24 mouse cellular contexts compared by ENCODE assay signal in genomic region chr10:96652372-96652771, GRCm38 (mm10). TPM values are rescaled to one million over a fixed set of nuclear protein-coding genes. Genes with fewer than 3 reads are reported as not detected.
DNase-seq lines count a peak whose midpoint lies in the region; ATAC-seq and TF ChIP-seq lines count a peak whose summit lies in the region.
"Had no signal": no experiment of that assay in that cellular context is flagged by ENCODE, and none has a peak within 500 bp of the region (broad histone marks: within the 10 kb centered on the region; RNA-seq: fewer than 3 reads in every experiment).

No protein-coding gene starts in this region.

- no peak overlapping the region for H3K4me3 ChIP-seq in hindbrain, embryonic 14.5 days (replicated peaks; ENCODE audit: low read length)
- no peak overlapping the region for H3K4me3 ChIP-seq in hindbrain, postnatal 0 days (ENCODE audit: low read length)
- no peak overlapping the region for H3K4me3 ChIP-seq in midbrain, embryonic 12.5 days
- no peak overlapping the region for H3K4me3 ChIP-seq in midbrain, embryonic 11.5 days (ENCODE audit: low read depth, low read length)
- no peak overlapping the region for H3K4me3 ChIP-seq in midbrain, embryonic 15.5 days
- H3K4me3 ChIP-seq in midbrain, postnatal 0 days (ENCODE audit: low read depth, low read length): no peak overlapping the region
- H3K4me3 ChIP-seq: erythroblast, embryonic 14.5 days; hindbrain, embryonic 15.5 days; liver, embryonic 13.5 days had no signal

- H3K9ac ChIP-seq in hindbrain, embryonic 14.5 days: no peak overlapping the region
- H3K9ac ChIP-seq in hindbrain, postnatal 0 days (replicated peaks; ENCODE audit: low read length): no peak overlapping the region
- no peak overlapping the region for H3K9ac ChIP-seq in midbrain, embryonic 12.5 days (replicated peaks)
- no peak overlapping the region for H3K9ac ChIP-seq in midbrain, embryonic 11.5 days (ENCODE audit: low read length)
- H3K9ac ChIP-seq in midbrain, embryonic 15.5 days: no peak overlapping the region
- H3K9ac ChIP-seq in midbrain, postnatal 0 days (replicated peaks; ENCODE audit: low read length, poor library complexity, severe bottlenecking): no peak overlapping the region
- H3K9ac ChIP-seq: hindbrain, embryonic 15.5 days; liver, embryonic 13.5 days had no signal

- TF ChIP-seq CTCF in hindbrain, postnatal 0 days (IDR thresholded peaks at IDR 0.05; ENCODE audit: low read depth): no peak
- TF ChIP-seq CTCF in midbrain, postnatal 0 days (IDR thresholded peaks at IDR 0.05): no peak

- H3K27me3 ChIP-seq in hindbrain, embryonic 14.5 days (ENCODE audit: control insufficient read depth, insufficient read depth, low read length): no peaks in the 10 kb centered on the region
- H3K27me3 ChIP-seq in hindbrain, postnatal 0 days (ENCODE audit: insufficient read depth, low read length): no peaks in the 10 kb centered on the region
- no peaks in the 10 kb centered on the region for H3K27me3 ChIP-seq in midbrain, embryonic 12.5 days
- no peaks in the 10 kb centered on the region for H3K27me3 ChIP-seq in midbrain, embryonic 11.5 days (ENCODE audit: control insufficient read depth, insufficient read depth, low read length)
- H3K27me3 ChIP-seq in midbrain, embryonic 15.5 days (replicated peaks): no peaks in the 10 kb centered on the region
- H3K27me3 ChIP-seq in midbrain, postnatal 0 days (ENCODE audit: insufficient read depth, low read length): no peaks in the 10 kb centered on the region
- H3K27me3 ChIP-seq: hindbrain, embryonic 15.5 days; liver, embryonic 13.5 days had no signal

- WGBS in hindbrain, embryonic 14.5 days: 70% methylated on average over 2 of the region's 2 CpGs
- 60% methylated on average over 2 of the region's 2 CpGs for WGBS in hindbrain, postnatal 0 days
- 76% methylated on average over 2 of the region's 2 CpGs for WGBS in midbrain, embryonic 12.5 days
- WGBS in midbrain, embryonic 11.5 days: 79% methylated on average over 2 of the region's 2 CpGs
- 69% methylated on average over 2 of the region's 2 CpGs for WGBS in midbrain, embryonic 15.5 days
- 60% methylated on average over 2 of the region's 2 CpGs for WGBS in midbrain, postnatal 0 days

- H3K4me2 ChIP-seq in hindbrain, embryonic 14.5 days (replicated peaks): no peak overlapping the region
- no peak overlapping the region for H3K4me2 ChIP-seq in hindbrain, postnatal 0 days (ENCODE audit: low read depth, low read length)
- H3K4me2 ChIP-seq in midbrain, embryonic 12.5 days (replicated peaks): no peak overlapping the region
- no peak overlapping the region for H3K4me2 ChIP-seq in midbrain, embryonic 11.5 days
- no peak overlapping the region for H3K4me2 ChIP-seq in midbrain, embryonic 15.5 days
- H3K4me2 ChIP-seq in midbrain, postnatal 0 days (ENCODE audit: low read depth, low read length, poor library complexity, severe bottlenecking): no peak overlapping the region
- H3K4me2 ChIP-seq: heart, embryonic 11.5 days; hindbrain, embryonic 15.5 days; liver, embryonic 13.5 days had no signal

- peak; percentile 35; the same call in 1 of the 2 replicates for ATAC-seq in hindbrain, embryonic 14.5 days (ENCODE audit: low FRiP score)
- no peak for ATAC-seq in hindbrain, postnatal 0 days
- peak; percentile 44; the same call in 1 of the 2 replicates for ATAC-seq in midbrain, embryonic 12.5 days (ENCODE audit: low FRiP score, low read depth)
- ATAC-seq in midbrain, embryonic 11.5 days (ENCODE audit: low FRiP score): no peak
- ATAC-seq in midbrain, embryonic 15.5 days (replicated peaks): peak; percentile 66; the same call in 1 of the 2 replicates
- ATAC-seq in midbrain, postnatal 0 days (ENCODE audit: low FRiP score): 0 out of 2 replicates have a peak, but pooled peaks have one; percentile 49

- DNase-seq in hindbrain, embryonic 14.5 days (ENCODE audit: low spot score): no peak
- DNase-seq in hindbrain, postnatal 0 days (ENCODE audit: low spot score): no peak
- DNase-seq in midbrain, embryonic 11.5 days (ENCODE audit: low spot score, missing footprints): no peak
- no peak for DNase-seq in midbrain, postnatal 0 days (ENCODE audit: low spot score)
- DNase-seq: adrenal gland, postnatal 25 days; B cell, adult 2 months; cerebellum, adult 11-12 months; cerebellum, postnatal 10 days; gastrocnemius, postnatal 36 days; heart, adult 18-20 months; heart, postnatal 36 days; kidney, postnatal 4 days; layer of hippocampus, postnatal 36 days; left cerebral cortex, postnatal 4 days; liver, embryonic 13.5 days; lung, adult 2 months; lung, postnatal 10 days had no signal

- H3K36me3 ChIP-seq in hindbrain, embryonic 14.5 days (replicated peaks; ENCODE audit: control insufficient read depth, insufficient read depth): no peaks in the 10 kb centered on the region
- no peaks in the 10 kb centered on the region for H3K36me3 ChIP-seq in hindbrain, postnatal 0 days (ENCODE audit: insufficient read depth, low read length)
- H3K36me3 ChIP-seq in midbrain, embryonic 12.5 days: no peaks in the 10 kb centered on the region
- no peaks in the 10 kb centered on the region for H3K36me3 ChIP-seq in midbrain, embryonic 11.5 days (ENCODE audit: control insufficient read depth, insufficient read depth, low read length)
- no peaks in the 10 kb centered on the region for H3K36me3 ChIP-seq in midbrain, embryonic 15.5 days (replicated peaks)
- H3K36me3 ChIP-seq in midbrain, postnatal 0 days (ENCODE audit: insufficient read depth, low read length): no peaks in the 10 kb centered on the region
- H3K36me3 ChIP-seq: hindbrain, embryonic 15.5 days; liver, embryonic 13.5 days had no signal

- H3K27ac ChIP-seq in hindbrain, embryonic 14.5 days: no peak overlapping the region
- H3K27ac ChIP-seq in hindbrain, postnatal 0 days: no peak overlapping the region
- H3K27ac ChIP-seq in midbrain, embryonic 12.5 days (replicated peaks): no peak overlapping the region
- H3K27ac ChIP-seq in midbrain, embryonic 11.5 days (ENCODE audit: low read depth, low read length): no peak overlapping the region
- H3K27ac ChIP-seq in midbrain, embryonic 15.5 days: no peak overlapping the region
- no peak overlapping the region for H3K27ac ChIP-seq in midbrain, postnatal 0 days (ENCODE audit: low read depth, low read length)
- H3K27ac ChIP-seq: hindbrain, embryonic 15.5 days; kidney, postnatal 0 days; liver, embryonic 13.5 days; macrophage had no signal

- H3K9me3 ChIP-seq in hindbrain, embryonic 14.5 days (ENCODE audit: control insufficient read depth, low read length): no peaks in the 10 kb centered on the region
- H3K9me3 ChIP-seq in hindbrain, postnatal 0 days (ENCODE audit: low read length): no peaks in the 10 kb centered on the region
- no peaks in the 10 kb centered on the region for H3K9me3 ChIP-seq in midbrain, embryonic 12.5 days
- no peaks in the 10 kb centered on the region for H3K9me3 ChIP-seq in midbrain, embryonic 11.5 days (ENCODE audit: control insufficient read depth, low read length)
- H3K9me3 ChIP-seq in midbrain, embryonic 15.5 days: no peaks in the 10 kb centered on the region
- H3K9me3 ChIP-seq in midbrain, postnatal 0 days (ENCODE audit: low read length): no peaks in the 10 kb centered on the region
- H3K9me3 ChIP-seq: hindbrain, embryonic 15.5 days; liver, embryonic 13.5 days had no signal

- H3K4me1 ChIP-seq in hindbrain, embryonic 14.5 days (replicated peaks; ENCODE audit: control insufficient read depth, insufficient read depth, low read length): peaks cover 7% of the 10 kb centered on the region
- H3K4me1 ChIP-seq in hindbrain, postnatal 0 days (ENCODE audit: insufficient read depth, low read length): 0 out of 2 replicates have a peak, but pooled peaks cover under 1% of the 10 kb centered on the region
- H3K4me1 ChIP-seq in midbrain, embryonic 12.5 days: peaks cover 10% of the 10 kb centered on the region
- peaks cover under 1% of the 10 kb centered on the region for H3K4me1 ChIP-seq in midbrain, embryonic 11.5 days (ENCODE audit: control insufficient read depth, insufficient read depth, low read length)
- H3K4me1 ChIP-seq in midbrain, embryonic 15.5 days: peaks cover 1% of the 10 kb centered on the region; the same call in 1 of the 2 replicates
- H3K4me1 ChIP-seq in midbrain, postnatal 0 days (ENCODE audit: insufficient read depth, low read length): no peaks in the 10 kb centered on the region
- H3K4me1 ChIP-seq: liver, embryonic 13.5 days had no signal

RNA-seq across cellular contexts. Expression of gene Btg1, which starts 35.6 kb away (rescaled TPM):
- 54.5 and 54.7 TPM in 2 replicates for polyA plus RNA-seq in hindbrain, embryonic 14.5 days (2014; fragmentation: Nextera tagmentation; extraction: Ambion mirVana)
- 18.7 and 18.9 TPM in 2 replicates for total RNA-seq in hindbrain, postnatal 0 days (2014; rRNA removed)
- 28.6 and 29.7 TPM in 2 replicates for polyA plus RNA-seq in hindbrain, postnatal 0 days (2015; fragmentation: Nextera tagmentation; extraction: Ambion mirVana)
- polyA plus RNA-seq in midbrain, embryonic 12.5 days (2016; fragmentation: Nextera tagmentation; extraction: Ambion mirVana): 55.8 and 63.5 TPM in 2 replicates
- 44.7 and 47.5 TPM in 2 replicates for polyA plus RNA-seq in midbrain, embryonic 11.5 days (2014; fragmentation: Nextera tagmentation; extraction: Ambion mirVana)
- polyA plus RNA-seq in midbrain, embryonic 15.5 days (2015; fragmentation: Nextera tagmentation; extraction: Ambion mirVana): 40.3 and 44.4 TPM in 2 replicates
- total RNA-seq in midbrain, postnatal 0 days (2014; rRNA removed): 15.2 and 21.3 TPM in 2 replicates
- 20.7 and 21.3 TPM in 2 replicates for polyA plus RNA-seq in midbrain, postnatal 0 days (2015; fragmentation: Nextera tagmentation; extraction: Ambion mirVana)

Comparison
In these comparisons a context has a peak if more than half of its experiments do, and no peak if none do; other contexts are left out.
1. ATAC-seq: peak in hindbrain, embryonic 14.5 days (single experiment), midbrain, embryonic 12.5 days (single experiment), midbrain, embryonic 15.5 days (single experiment) and midbrain, postnatal 0 days (single experiment); none in hindbrain, postnatal 0 days (single experiment) and midbrain, embryonic 11.5 days (single experiment).